Mouse (Mus musculus): ENCODE measurements around the gene Mef2a.

GRCm38 (mm10) chr7:67369645-67370044 is 3.0 kb downstream of the Mef2a start:
- TF ChIP-seq SMC3 (IDR thresholded peaks at IDR 0.05; ENCODE audit: low read depth, low read length) = no peak
- no peak for TF ChIP-seq POLR2A (IDR thresholded peaks at IDR 0.05; ENCODE audit: control insufficient read depth in 1 of 2, insufficient read depth in 1 of 2, low read depth in 1 of 2, low read length in 2 of 2, poor library complexity in 1 of 2)
- TF ChIP-seq ZMIZ1 (IDR thresholded peaks at IDR 0.05; ENCODE audit: low read depth, low read length) = no peak
- TF ChIP-seq KAT2A (conservative IDR thresholded peaks at IDR 0.05; ENCODE audit: low read depth, low read length) = no peak
- TF ChIP-seq TCF12 (IDR thresholded peaks at IDR 0.05; ENCODE audit: low read depth, low read length) = no peak
- no peak for TF ChIP-seq CTCF (IDR thresholded peaks at IDR 0.05 in 2 of 3, conservative IDR thresholded peaks at IDR 0.05 in 1 of 3; ENCODE audit: control insufficient read depth in 1 of 3, insufficient read depth in 1 of 3, low read depth in 2 of 3, low read length in 3 of 3, poor library complexity in 1 of 3, severe bottlenecking in 1 of 3)
- no peak for TF ChIP-seq ZKSCAN1 (IDR thresholded peaks at IDR 0.05; ENCODE audit: low read depth, low read length)

Measured in MEL (cell line).